Mouse (Mus musculus) erythroid progenitor cell, adult 5-6 weeks (primary cell): ENCODE measurements around the gene Slc2a4. TPM values are rescaled to one million over a fixed set of nuclear protein-coding genes. Genes with fewer than 3 reads are reported as not detected.

Source experiments
- ATAC-seq: replicated peaks from 2 replicates; pipeline ENCODE4 v1.8.0; 2016; ENCODE audit warnings: moderate number of reproducible peaks, mild to moderate bottlenecking, moderate TSS enrichment, inconsistent platforms; ENCODE audit not compliant: poor library complexity, low FRiP score, severe bottlenecking
- total RNA-seq, 2 experiments: library from RNA; stranded (forward) in 1 of 2; stranded (reverse) in 1 of 2; fragments of 150-400 nt in 1 of 2; fragments of 186-747, 209-891 nt in 1 of 2; gene quantifications; 2 replicates each; pipeline versions ENCODE4 v1.2.3 to v1.2.4; 2015 to 2017; ENCODE audit warnings: low replicate concordance in 2 of 2

Gene Slc2a4
- 94.7 and 103 TPM in 2 replicates for total RNA-seq (2015; ENCODE audit: low replicate concordance)
- total RNA-seq (2017; ENCODE audit: low replicate concordance) = 246 and 613 TPM in 2 replicates

- ATAC-seq = peak; percentile 74
Observed at GRCm38 (mm10) chr11:69948066-69948762, at the start of gene Slc2a4. Slc2a4 (minus strand) TSS chr11:69948188.

GRCm38 (mm10) chr11:69997070-69997509, 49.1 kb upstream of the Slc2a4 start:
- ATAC-seq = peak; percentile 52

GRCm38 (mm10) chr11:69996161-69997061, 48.4 kb upstream of the Slc2a4 start:
- ATAC-seq = no peak

GRCm38 (mm10) chr11:69995391-69995960, 47.5 kb upstream of the Slc2a4 start, which contains the start of gene Phf23:
Phf23 (plus strand) TSS chr11:69995777.
- ATAC-seq = peak; percentile 69

- ATAC-seq = no peak
Observed at GRCm38 (mm10) chr11:69994401-69995090, 46.6 kb upstream of the Slc2a4 start.

- ATAC-seq = no peak
Observed at GRCm38 (mm10) chr11:69992932-69993331, 44.9 kb upstream of the Slc2a4 start.

GRCm38 (mm10) chr11:69992396-69992795, 44.4 kb upstream of the Slc2a4 start:
- no peak for ATAC-seq

GRCm38 (mm10) chr11:69991711-69992110, 43.7 kb upstream of the Slc2a4 start:
- ATAC-seq = no peak

GRCm38 (mm10) chr11:69990850-69991691, 43.1 kb upstream of the Slc2a4 start, which contains the start of gene Gabarap:
Gabarap (plus strand) TSS chr11:69991143.
- ATAC-seq = peak; percentile 75

- no peak for ATAC-seq
Observed at GRCm38 (mm10) chr11:69989949-69990348, 42.0 kb upstream of the Slc2a4 start.

- ATAC-seq = no peak
Observed at GRCm38 (mm10) chr11:69984431-69984830, 36.4 kb upstream of the Slc2a4 start.

- no peak for ATAC-seq
Observed at GRCm38 (mm10) chr11:69983377-69983776, 35.4 kb upstream of the Slc2a4 start.

- 0 out of 2 replicates have a peak, but pooled peaks have one; percentile 9 for ATAC-seq
Observed at GRCm38 (mm10) chr11:69982877-69983276, 34.9 kb upstream of the Slc2a4 start.

- ATAC-seq = no peak
Observed at GRCm38 (mm10) chr11:69982225-69982624, 34.2 kb upstream of the Slc2a4 start, which contains the start of gene Elp5. Elp5 (minus strand) TSS chr11:69982517.

GRCm38 (mm10) chr11:69981141-69981762, 33.3 kb upstream of the Slc2a4 start, which contains the start of gene Ctdnep1:
Ctdnep1 (plus strand) TSS chr11:69981156.
- ATAC-seq = no peak

GRCm38 (mm10) chr11:69980196-69981140, 32.5 kb upstream of the Slc2a4 start:
- peak; percentile 86 for ATAC-seq

- ATAC-seq = peak; percentile 70
Observed at GRCm38 (mm10) chr11:69979827-69980195, 31.8 kb upstream of the Slc2a4 start.
